Mouse (Mus musculus): ENCODE results near the gene H2-Ab1. TPM values are rescaled to one million over a fixed set of nuclear protein-coding genes. Genes with fewer than 3 reads are reported as not detected.
"Not testable (repeated sequence)": the region's sequence is repeated elsewhere in the genome, so short reads cannot be mapped to it uniquely, and the experiment has no call there.

The H2-Ab1 gene
- polyA plus RNA-seq (2016; fragmentation: Nextera tagmentation; extraction: Ambion mirVana) = 1.5 and 1.7 TPM in 2 replicates

DNA sequence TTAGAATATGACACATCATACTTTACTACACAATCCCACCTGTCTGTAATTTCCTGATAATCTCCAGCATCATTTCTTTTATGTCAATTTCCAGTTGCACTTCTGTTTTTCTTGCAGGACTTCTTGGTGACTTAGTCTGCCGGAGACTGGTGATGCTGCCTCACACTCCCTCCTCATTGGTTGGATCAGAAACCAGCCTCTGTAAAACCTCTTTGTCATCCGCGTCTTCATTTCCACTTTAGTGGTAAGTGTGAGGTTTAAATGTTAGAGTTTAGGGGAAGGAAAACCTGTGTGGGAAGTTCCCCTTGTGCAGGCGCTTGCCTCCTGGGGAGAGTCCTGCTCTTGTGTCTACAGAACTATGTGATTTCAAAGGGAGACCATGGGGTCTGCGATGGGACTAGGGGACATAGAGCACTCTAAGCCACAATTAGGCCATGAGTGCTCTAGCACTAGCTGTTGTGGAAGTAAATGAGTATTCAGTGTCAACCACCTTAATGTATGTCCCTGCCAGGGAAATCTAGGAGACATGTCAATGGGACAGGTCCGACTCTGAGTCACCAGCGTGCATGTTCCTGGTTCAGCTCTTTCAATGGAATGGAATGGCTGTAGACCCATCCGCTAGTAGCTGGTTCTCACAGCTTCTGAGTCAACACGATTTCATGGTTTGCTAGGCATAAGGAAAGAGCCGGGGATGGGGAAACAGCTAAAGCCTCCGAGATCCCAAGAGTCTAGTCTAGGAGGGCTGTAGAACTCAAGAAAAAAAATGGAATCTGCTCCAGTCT lies at the start of gene H2-Ab1:
H2-Ab1 (plus strand) TSS at position 96 of the 782 bp plus-strand sequence.
- Histone ChIP-seq H3K36me3 (no peaks in the 10 kb centered on the region), H3K27me3 (peaks cover 7% of the 10 kb centered on the region; the same call in 1 of the 2 replicates), H3K27ac (no peak within 1 kb of the TSS), H3K9ac (no peak within 1 kb of the TSS), H3K4me1 (0 out of 2 replicates have a peak, but pooled peaks cover 2% of the 10 kb centered on the region), H3K4me2 (replicated peaks) (no peak within 1 kb of the TSS), H3K4me3 (no peak within 1 kb of the TSS), H3K9me3 (replicated peaks) (no peaks in the 10 kb centered on the region)
- 70% methylated on average over 11 of the region's 11 CpGs for WGBS
- ATAC-seq (ENCODE audit: low FRiP score) = no peak

DNA sequence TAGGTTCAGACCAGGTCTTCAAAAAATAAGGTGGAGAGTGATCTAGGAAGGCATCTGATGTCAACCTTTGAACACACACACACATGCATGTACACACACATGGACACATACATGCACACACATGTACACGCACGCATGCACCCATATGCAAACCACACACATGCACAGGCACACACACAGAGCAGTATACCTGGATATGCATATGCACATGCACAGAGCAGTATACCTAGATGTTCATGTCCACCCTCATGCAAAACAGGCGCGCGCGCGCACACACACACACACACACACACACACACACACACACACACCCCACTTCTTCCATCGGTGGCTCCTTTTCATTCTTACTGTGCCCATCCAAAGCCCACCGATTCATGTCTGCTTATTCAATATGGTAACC lies 49.6 kb upstream of the H2-Ab1 start:
- 96% methylated on average over 9 of the region's 9 CpGs for WGBS
- Histone ChIP-seq H3K27ac (no peak overlapping the region), H3K4me3 (no peak overlapping the region), H3K9me3 (replicated peaks) (no peaks in the 10 kb centered on the region), H3K4me2 (replicated peaks) (no peak overlapping the region), H3K27me3 (peaks cover 77% of the 10 kb centered on the region), H3K9ac (no peak overlapping the region), H3K36me3 (no peaks in the 10 kb centered on the region), H3K4me1 (peaks cover 10% of the 10 kb centered on the region)
- no peak for ATAC-seq (ENCODE audit: low FRiP score)

DNA sequence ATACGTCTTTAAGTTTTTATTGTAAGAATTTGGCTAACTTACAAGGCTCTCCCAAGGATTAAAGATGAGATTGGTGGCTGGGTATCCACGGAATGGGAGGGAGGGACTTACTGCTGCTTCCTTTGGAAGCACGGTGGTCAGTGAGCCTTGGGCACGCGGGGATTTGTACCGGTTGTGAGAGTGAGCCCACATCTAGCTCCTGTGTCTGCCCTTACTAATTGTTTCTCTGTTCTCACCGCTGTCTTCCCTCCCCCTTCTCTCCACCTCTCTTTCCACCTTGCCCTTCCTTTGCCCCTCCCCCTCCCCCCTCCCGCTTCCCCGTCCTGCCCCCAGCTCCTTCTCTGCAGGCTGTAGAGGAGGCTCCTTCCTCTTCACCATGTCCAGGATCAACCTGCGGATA lies 49.1 kb upstream of the H2-Ab1 start:
- no peaks in the 10 kb centered on the region for H3K36me3 ChIP-seq

DNA sequence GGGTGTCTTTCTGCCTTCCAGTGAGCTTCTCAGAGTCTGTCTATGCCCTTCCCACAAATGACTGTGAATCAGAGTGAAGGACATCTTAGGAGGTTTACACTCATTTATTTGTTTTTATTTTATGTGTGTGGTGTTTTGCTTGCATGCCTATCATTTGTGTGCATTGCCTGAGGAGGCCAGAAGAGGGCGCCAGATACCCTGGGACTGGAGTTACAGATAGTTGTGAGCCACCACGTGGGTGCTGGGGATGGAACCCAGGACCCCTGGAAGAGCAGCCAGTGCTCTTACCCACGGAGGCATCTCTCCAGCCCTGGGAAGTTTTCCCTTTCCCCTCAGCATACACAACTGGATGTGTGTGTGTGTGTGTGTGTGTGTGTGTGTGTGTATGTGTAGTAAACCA lies 47.8 kb upstream of the H2-Ab1 start:
- H3K4me2 ChIP-seq (replicated peaks) = no peak overlapping the region
- H3K4me1 ChIP-seq = peaks cover 9% of the 10 kb centered on the region
- H3K27me3 ChIP-seq = peaks cover 81% of the 10 kb centered on the region
- H3K36me3 ChIP-seq = no peaks in the 10 kb centered on the region
- H3K4me3 ChIP-seq = no peak overlapping the region
- no peak overlapping the region for H3K9ac ChIP-seq
- H3K27ac ChIP-seq = no peak overlapping the region
- WGBS = 51% methylated on average over 3 of the region's 3 CpGs
- no peaks in the 10 kb centered on the region for H3K9me3 ChIP-seq (replicated peaks)
- ATAC-seq (ENCODE audit: low FRiP score) = no peak

More for the DNA sequence above, 49.1 kb upstream of the H2-Ab1 start:
- 23% methylated on average over 10 of the region's 10 CpGs for WGBS
- Histone ChIP-seq H3K4me3 (no peak overlapping the region), H3K4me1 (peaks cover 10% of the 10 kb centered on the region), H3K27ac (no peak overlapping the region), H3K9me3 (replicated peaks) (no peaks in the 10 kb centered on the region), H3K9ac (no peak overlapping the region), H3K27me3 (peaks cover 77% of the 10 kb centered on the region), H3K4me2 (replicated peaks) (no peak overlapping the region)
- no peak for ATAC-seq (ENCODE audit: low FRiP score)

DNA sequence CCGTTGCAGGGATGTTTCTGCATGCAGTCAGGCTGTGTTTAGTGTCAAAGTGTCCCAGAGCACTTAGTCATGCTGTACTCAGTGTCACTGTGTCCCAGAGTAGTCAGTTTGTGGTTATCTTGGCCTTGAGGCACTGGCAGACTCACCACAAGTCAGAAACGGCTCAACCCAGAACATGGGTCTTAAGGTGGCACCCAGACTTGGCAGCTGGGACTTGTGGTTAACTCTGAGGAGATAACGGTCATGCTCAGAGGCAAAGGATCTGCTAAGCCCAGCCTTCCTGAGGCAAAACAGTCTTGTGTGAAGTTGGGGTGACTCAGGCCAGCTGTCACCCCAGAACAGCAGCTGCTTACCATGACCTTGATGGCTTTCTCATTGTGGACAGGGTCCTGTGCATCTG lies 46.9 kb upstream of the H2-Ab1 start:
- no peak overlapping the region for H3K27ac ChIP-seq
- peaks cover 81% of the 10 kb centered on the region for H3K27me3 ChIP-seq
- WGBS = 77% methylated on average over 3 of the region's 3 CpGs
- no peaks in the 10 kb centered on the region for H3K9me3 ChIP-seq (replicated peaks)
- no peaks in the 10 kb centered on the region for H3K36me3 ChIP-seq
- no peak for ATAC-seq (ENCODE audit: low FRiP score)
- H3K4me2 ChIP-seq (replicated peaks) = no peak overlapping the region
- no peak overlapping the region for H3K9ac ChIP-seq
- peaks cover 3% of the 10 kb centered on the region; the same call in 1 of the 2 replicates for H3K4me1 ChIP-seq
- no peak overlapping the region for H3K4me3 ChIP-seq

DNA sequence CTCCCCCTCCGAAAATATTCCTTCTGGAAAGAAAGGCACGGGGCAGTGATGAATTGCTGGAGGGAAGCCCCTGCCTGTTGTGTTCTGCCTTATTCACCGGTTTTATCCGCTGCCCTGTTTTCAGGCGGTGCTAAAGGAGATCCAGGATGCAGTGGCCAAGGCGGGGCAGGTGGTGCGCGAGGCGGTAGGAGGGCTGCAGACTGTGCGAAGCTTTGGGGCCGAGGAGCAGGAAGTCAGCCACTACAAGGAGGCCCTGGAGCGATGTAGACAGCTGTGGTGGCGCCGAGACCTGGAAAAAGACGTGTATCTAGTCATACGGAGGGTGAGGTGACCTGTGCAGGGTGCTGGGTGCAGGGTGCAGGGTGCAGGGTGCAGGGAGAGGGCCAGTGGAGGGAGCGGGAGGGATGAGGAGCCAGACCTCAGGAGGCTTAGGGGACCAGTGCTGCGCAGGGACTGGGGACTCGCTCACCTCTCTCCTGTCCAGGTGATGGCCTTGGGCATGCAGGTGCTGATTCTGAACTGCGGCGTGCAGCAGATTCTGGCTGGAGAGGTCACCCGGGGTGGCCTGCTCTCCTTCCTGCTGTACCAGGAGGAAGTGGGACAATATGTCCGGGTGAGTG lies 45.6 kb upstream of the H2-Ab1 start:
- H3K9me3 ChIP-seq (replicated peaks) = no peaks in the 10 kb centered on the region
- peak overlapping the region; percentile 18 for H3K4me2 ChIP-seq (replicated peaks)
- H3K36me3 ChIP-seq = no peaks in the 10 kb centered on the region
- no peak overlapping the region for H3K4me3 ChIP-seq
- WGBS = 25% methylated on average over 23 of the region's 23 CpGs
- H3K27me3 ChIP-seq = peaks cover 72% of the 10 kb centered on the region
- no peak for ATAC-seq (ENCODE audit: low FRiP score)
- 0 out of 2 replicates have a peak overlapping the region, but pooled peaks have one; percentile 10 for H3K9ac ChIP-seq
- H3K4me1 ChIP-seq = peaks cover 3% of the 10 kb centered on the region; the same call in 1 of the 2 replicates
- H3K27ac ChIP-seq = no peak overlapping the region

DNA sequence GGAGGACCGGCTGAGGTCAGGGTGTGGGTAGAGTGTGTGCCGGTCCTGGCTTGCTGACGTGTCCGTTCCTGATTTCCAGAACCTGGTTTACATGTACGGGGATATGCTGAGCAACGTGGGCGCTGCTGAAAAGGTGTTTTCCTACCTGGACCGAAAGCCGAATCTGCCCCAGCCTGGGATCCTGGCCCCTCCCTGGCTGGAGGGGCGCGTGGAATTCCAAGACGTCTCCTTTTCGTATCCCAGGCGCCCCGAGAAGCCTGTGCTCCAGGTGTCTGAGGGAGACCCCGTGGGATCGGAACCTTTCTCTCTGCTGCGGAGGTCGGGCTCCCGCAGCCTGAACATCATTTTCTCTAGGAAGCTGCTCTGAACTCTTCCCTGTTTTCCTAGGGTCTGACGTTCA lies 43.6 kb upstream of the H2-Ab1 start:
- H3K27me3 ChIP-seq = peaks cover 61% of the 10 kb centered on the region
- H3K4me1 ChIP-seq = peaks cover 3% of the 10 kb centered on the region; the same call in 1 of the 2 replicates
- H3K27ac ChIP-seq = no peak overlapping the region
- H3K36me3 ChIP-seq = no peaks in the 10 kb centered on the region
- WGBS = 38% methylated on average over 21 of the region's 21 CpGs
- no peak for ATAC-seq (ENCODE audit: low FRiP score)
- H3K4me2 ChIP-seq (replicated peaks) = 0 out of 2 replicates have a peak overlapping the region, but pooled peaks have one; percentile 19
- no peak overlapping the region for H3K9ac ChIP-seq
- H3K9me3 ChIP-seq (replicated peaks) = no peaks in the 10 kb centered on the region
- H3K4me3 ChIP-seq = 0 out of 2 replicates have a peak overlapping the region, but pooled peaks have one; percentile 2

DNA sequence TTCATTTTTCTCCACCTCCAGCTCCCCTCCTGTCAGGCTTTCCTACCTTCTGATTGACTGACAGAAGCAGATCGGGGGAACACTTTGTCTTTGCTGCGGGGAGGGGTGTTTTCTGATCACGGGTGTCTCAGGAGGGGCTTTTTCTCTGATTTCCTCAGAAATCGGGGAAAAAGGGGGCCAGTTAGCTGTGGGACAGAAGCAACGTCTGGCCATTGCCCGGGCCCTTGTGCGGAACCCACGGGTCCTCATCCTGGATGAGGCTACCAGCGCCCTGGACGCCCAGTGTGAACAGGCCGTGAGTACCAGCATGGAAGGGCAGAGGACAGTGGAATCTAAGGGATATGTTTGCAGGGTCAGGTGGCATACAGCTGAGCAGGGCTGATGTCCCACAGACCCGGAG lies 42.3 kb upstream of the H2-Ab1 start:
- no peaks in the 10 kb centered on the region for H3K36me3 ChIP-seq
- no peak overlapping the region for H3K27ac ChIP-seq
- no peak for ATAC-seq (ENCODE audit: low FRiP score)
- 88% methylated on average over 12 of the region's 12 CpGs for WGBS
- no peak overlapping the region for H3K9ac ChIP-seq
- H3K4me1 ChIP-seq = peaks cover 3% of the 10 kb centered on the region; the same call in 1 of the 2 replicates
- no peak overlapping the region for H3K4me3 ChIP-seq
- H3K9me3 ChIP-seq (replicated peaks) = no peaks in the 10 kb centered on the region
- H3K4me2 ChIP-seq (replicated peaks) = no peak overlapping the region
- peaks cover 58% of the 10 kb centered on the region for H3K27me3 ChIP-seq

DNA sequence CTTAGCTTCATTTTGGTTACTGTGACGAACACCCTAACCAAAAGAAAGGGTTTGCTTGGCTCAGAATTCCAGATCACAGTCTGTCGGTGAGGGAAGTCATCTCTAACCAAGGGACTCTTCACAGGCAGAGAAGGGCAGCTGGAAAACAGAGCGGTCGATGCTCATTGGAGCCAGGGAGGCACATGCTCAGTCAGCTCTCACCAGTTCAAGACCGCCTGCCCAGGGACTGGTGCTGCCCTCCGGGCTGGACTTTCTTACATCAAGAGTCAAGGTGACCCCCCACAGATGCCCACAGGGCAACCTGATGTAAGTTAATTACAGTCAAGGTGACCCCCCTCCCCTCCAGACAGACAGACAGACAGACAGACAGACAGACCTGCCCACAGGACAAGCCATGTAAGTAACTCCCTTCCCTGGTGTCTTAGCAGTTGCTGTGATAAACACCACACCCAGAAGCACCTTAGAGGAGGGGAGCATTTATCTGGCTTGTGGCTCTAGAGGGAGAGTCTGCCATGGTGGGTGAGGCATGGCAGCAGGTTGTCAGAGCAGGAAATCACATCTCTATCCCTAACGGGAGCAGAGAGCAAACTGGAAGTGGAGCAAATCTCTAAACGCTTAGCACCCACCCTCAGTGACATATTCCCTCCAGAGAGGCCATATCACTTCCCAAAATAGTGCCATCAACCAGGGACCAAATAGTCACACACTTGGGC lies 40.1 kb upstream of the H2-Ab1 start:
- ATAC-seq (ENCODE audit: low FRiP score) = no peak
- H3K4me2 ChIP-seq (replicated peaks) = no peak overlapping the region
- no peaks in the 10 kb centered on the region for H3K9me3 ChIP-seq (replicated peaks)
- no peaks in the 10 kb centered on the region for H3K4me1 ChIP-seq
- WGBS = 86% methylated on average over 8 of the region's 8 CpGs
- H3K36me3 ChIP-seq = no peaks in the 10 kb centered on the region
- H3K27me3 ChIP-seq = peaks cover 36% of the 10 kb centered on the region
- no peak overlapping the region for H3K27ac ChIP-seq
- no peak overlapping the region for H3K4me3 ChIP-seq
- H3K9ac ChIP-seq = no peak overlapping the region

DNA sequence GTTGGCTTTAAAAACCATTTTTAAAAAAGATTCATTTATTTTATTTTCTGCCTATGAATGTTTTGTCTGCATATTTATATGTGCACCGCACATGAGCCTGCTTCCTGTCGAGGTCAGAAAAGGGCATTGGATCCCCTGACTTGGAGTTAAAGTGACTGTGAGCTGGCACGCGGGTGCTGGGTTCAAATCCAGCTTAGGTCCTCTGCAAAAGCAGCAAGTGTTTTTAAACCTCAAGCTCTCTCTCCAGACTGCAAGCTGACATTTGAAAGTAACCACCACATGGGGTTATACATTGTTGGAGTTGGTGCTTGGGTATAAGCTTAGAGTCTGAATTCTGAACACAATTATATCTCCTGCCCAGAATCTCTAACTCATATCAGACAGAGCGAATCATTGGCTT lies 39.5 kb upstream of the H2-Ab1 start:
- Histone ChIP-seq H3K4me3 (no peak overlapping the region), H3K9ac (no peak overlapping the region), H3K27me3 (peaks cover 30% of the 10 kb centered on the region), H3K4me2 (replicated peaks) (no peak overlapping the region), H3K36me3 (no peaks in the 10 kb centered on the region), H3K27ac (no peak overlapping the region), H3K4me1 (no peaks in the 10 kb centered on the region), H3K9me3 (replicated peaks) (no peaks in the 10 kb centered on the region)
- 92% methylated on average over 5 of the region's 5 CpGs for WGBS
- ATAC-seq (ENCODE audit: low FRiP score) = no peak

DNA sequence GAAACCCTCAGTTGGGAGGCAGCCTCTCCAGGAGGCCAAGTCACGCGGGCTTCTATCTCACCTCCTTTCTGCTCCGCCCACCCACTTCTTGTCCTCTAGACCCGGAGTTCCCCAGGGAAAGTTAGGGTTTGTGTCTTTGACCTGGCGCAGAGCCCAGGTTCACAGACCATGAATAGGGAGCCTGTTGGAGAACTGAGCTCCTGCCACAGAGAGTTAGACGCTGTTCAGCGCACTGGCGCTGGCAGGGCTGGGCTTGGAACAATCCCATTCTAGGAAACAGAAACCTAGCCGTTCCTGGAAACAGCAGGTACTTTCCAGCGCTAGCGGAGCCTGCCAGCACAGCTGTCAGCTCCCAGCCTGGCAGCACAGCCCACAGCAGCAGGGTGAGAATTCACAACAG lies 38.8 kb upstream of the H2-Ab1 start:
- Histone ChIP-seq H3K27ac (no peak overlapping the region), H3K9ac (no peak overlapping the region), H3K4me2 (replicated peaks) (no peak overlapping the region), H3K4me1 (no peaks in the 10 kb centered on the region), H3K9me3 (replicated peaks) (no peaks in the 10 kb centered on the region), H3K4me3 (no peak overlapping the region), H3K27me3 (peaks cover 23% of the 10 kb centered on the region), H3K36me3 (no peaks in the 10 kb centered on the region)
- WGBS = 82% methylated on average over 11 of the region's 11 CpGs
- no peak for ATAC-seq (ENCODE audit: low FRiP score)

DNA sequence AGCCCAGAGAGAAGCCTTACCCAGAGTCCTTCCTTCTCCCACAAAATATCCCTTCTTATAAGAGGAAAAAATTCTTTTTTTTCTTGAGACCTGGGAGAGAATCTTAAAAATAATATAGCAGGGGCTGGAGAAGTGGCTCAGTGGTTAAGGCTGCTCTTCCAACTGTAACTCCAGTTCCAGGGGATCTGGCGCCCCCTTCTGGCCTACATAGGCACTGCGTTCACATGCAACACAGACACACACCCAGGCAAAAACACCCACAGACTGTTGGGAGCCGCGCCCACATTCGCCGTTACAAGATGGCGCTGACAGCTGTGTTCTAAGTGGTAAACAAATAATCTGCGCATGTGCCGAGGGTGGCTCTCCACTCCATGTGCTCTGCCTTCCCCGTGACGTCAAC lies 38.4 kb upstream of the H2-Ab1 start:
- H3K9ac ChIP-seq; H3K9me3 ChIP-seq (replicated peaks); H3K36me3 ChIP-seq; H3K27ac ChIP-seq; H3K4me1 ChIP-seq; H3K4me3 ChIP-seq; ATAC-seq (ENCODE audit: low FRiP score); H3K4me2 ChIP-seq (replicated peaks): not testable (repeated sequence)
- 94% methylated on average over 9 of the region's 11 CpGs for WGBS
- peaks cover 18% of the 10 kb centered on the region for H3K27me3 ChIP-seq
